Mouse (Mus musculus): Measurements from ENCODE around the gene Apobec1. TPM values are rescaled to one million over a fixed set of nuclear protein-coding genes. Genes with fewer than 3 reads are reported as not detected.

Gene Apobec1
- 7.9 and 8.9 TPM in 2 replicates for polyA plus RNA-seq (2012; ENCODE audit: low replicate concordance)

GRCm38 (mm10) chr6:122602242-122602991, at the start of gene Apobec1:
Apobec1 (minus strand) TSS chr6:122602444.

GRCm38 (mm10) chr6:122626110-122626509, 23.9 kb upstream of the Apobec1 start, which contains the start of gene Dppa3:
Dppa3 (plus strand) TSS chr6:122626410.

GRCm38 (mm10) chr6:122609771-122610170, 7.5 kb upstream of the Apobec1 start, which contains the start of gene Gdf3:
Gdf3 (minus strand) TSS chr6:122610087.

GRCm38 (mm10) chr6:122553606-122554005, 48.6 kb downstream of the Apobec1 start, which contains the start of gene Aicda:
Aicda (plus strand) TSS chr6:122553801.

Other genes starting within 250 kb of the Apobec1 start
- 0.05 TPM in 1 of 2 replicates, not detected in the other for gene Rimklb, start 103.7 kb downstream of the Apobec1 start, polyA plus RNA-seq (2012; ENCODE audit: low replicate concordance)
- not detected in 2 replicates for gene Mfap5, start 96.6 kb downstream of the Apobec1 start, polyA plus RNA-seq (2012; ENCODE audit: low replicate concordance)
- gene Aicda, start 48.6 kb downstream of the Apobec1 start, polyA plus RNA-seq (2012; ENCODE audit: low replicate concordance), result 0.16 and 1.1 TPM in 2 replicates
- gene Gdf3, start 7.6 kb upstream of the Apobec1 start, polyA plus RNA-seq (2012; ENCODE audit: low replicate concordance), result 0.48 TPM in 1 of 2 replicates, not detected in the other
- gene Dppa3, start 24.0 kb upstream of the Apobec1 start, polyA plus RNA-seq (2012; ENCODE audit: low replicate concordance), result not detected in 2 replicates
- not detected in 2 replicates for gene Nanog, start 105.0 kb upstream of the Apobec1 start, polyA plus RNA-seq (2012; ENCODE audit: low replicate concordance)
- gene Slc2a3, start 199.2 kb upstream of the Apobec1 start, polyA plus RNA-seq (2012; ENCODE audit: low replicate concordance), result 20.4 and 22.0 TPM in 2 replicates
- 75.7 and 155 TPM in 2 replicates for gene Foxj2, start 217.5 kb upstream of the Apobec1 start, polyA plus RNA-seq (2012; ENCODE audit: low replicate concordance)